Mouse (Mus musculus) stomach, postnatal 0 days (tissue): ENCODE results near the gene Rnf10.

Source experiments
- CTCF ChIP-seq: IDR thresholded peaks from 2 replicates; pipeline ENCODE4 v1.5.1; 2016; ENCODE audit warnings: antibody characterized with exemption, low read depth, mild to moderate bottlenecking, moderate library complexity
- EP300 ChIP-seq: optimal IDR thresholded peaks from 2 replicates; pipeline ENCODE3; 2016; ENCODE audit warnings: antibody characterized with exemption

DNA sequence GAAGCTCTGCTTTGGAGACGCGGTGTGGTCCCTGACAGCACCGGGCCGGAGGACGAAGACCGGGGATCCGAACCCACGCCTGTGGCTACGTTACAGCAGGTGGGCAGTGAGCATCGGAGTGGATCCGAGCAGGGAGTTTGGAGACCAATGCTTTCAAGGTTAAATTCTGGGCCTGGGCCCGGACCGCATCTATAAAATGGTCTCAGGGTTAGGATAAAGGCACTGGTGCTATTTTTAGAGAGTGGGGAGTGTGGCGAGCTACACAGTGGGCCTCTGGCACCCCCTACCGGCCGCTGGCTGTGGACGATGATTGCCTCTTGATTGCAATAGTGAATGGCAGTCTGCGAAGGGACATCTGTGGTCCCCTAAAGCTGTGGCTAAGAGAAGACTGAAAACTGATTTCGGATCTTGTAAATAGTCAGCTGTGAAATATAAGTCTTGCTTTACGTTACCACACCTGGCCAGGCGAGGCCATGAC is 36.9 kb downstream of the Rnf10 start, which contains the start of gene Pop5:
- TF ChIP-seq CTCF (peak; percentile 96), EP300 (no peak)
